Mouse (Mus musculus): Measurements from ENCODE around the gene Ddr2. TPM values are rescaled to one million over a fixed set of nuclear protein-coding genes. Genes with fewer than 3 reads are reported as not detected.
"Not testable (repeated sequence)": the region's sequence is repeated elsewhere in the genome, so short reads cannot be mapped to it uniquely, and the experiment has no call there.

Gene Ddr2
- polyA plus RNA-seq, 1 experiment from 2014 or later, result 15.6 TPM

- no peak overlapping the region for H3K27ac ChIP-seq (ENCODE audit: low read depth, low read length)
- H3K9ac ChIP-seq (ENCODE audit: low read depth, low read length), result no peak overlapping the region
- H3K4me3 ChIP-seq (ENCODE audit: low read depth, low read length), result no peak overlapping the region
- WGBS, result 62% methylated on average over 13 of the region's 13 CpGs
- H3K4me2 ChIP-seq (replicated peaks; ENCODE audit: low read depth), result no peak overlapping the region
- ATAC-seq, result no peak
- no peaks in the 10 kb centered on the region for H3K36me3 ChIP-seq (ENCODE audit: control insufficient read depth, insufficient read depth)
- no peak for TF ChIP-seq CTCF (IDR thresholded peaks at IDR 0.05; ENCODE audit: low read depth)
- H3K27me3 ChIP-seq (replicated peaks; ENCODE audit: control insufficient read depth, insufficient read depth, low read length), result no peaks in the 10 kb centered on the region
- no peaks in the 10 kb centered on the region for H3K4me1 ChIP-seq (replicated peaks; ENCODE audit: control insufficient read depth, insufficient read depth, low read length)
- no peaks in the 10 kb centered on the region for H3K9me3 ChIP-seq (ENCODE audit: control insufficient read depth)
Measured at GRCm38 (mm10) chr1:170008432-170009220, 101.9 kb downstream of the Ddr2 start.

GRCm38 (mm10) chr1:170006516-170006915 lies 104.0 kb downstream of the Ddr2 start:
- no peak overlapping the region for H3K27ac ChIP-seq (ENCODE audit: low read depth, low read length)
- H3K4me1 ChIP-seq (replicated peaks; ENCODE audit: control insufficient read depth, insufficient read depth, low read length), result no peaks in the 10 kb centered on the region
- no peak overlapping the region for H3K4me2 ChIP-seq (replicated peaks; ENCODE audit: low read depth)
- H3K9me3 ChIP-seq (ENCODE audit: control insufficient read depth), result no peaks in the 10 kb centered on the region
- no peak overlapping the region for H3K4me3 ChIP-seq (ENCODE audit: low read depth, low read length)
- no peaks in the 10 kb centered on the region for H3K36me3 ChIP-seq (ENCODE audit: control insufficient read depth, insufficient read depth)
- no peak overlapping the region for H3K9ac ChIP-seq (ENCODE audit: low read depth, low read length)
- TF ChIP-seq CTCF (IDR thresholded peaks at IDR 0.05; ENCODE audit: low read depth), result no peak
- 55% methylated on average over 5 of the region's 5 CpGs for WGBS
- no peak for ATAC-seq
- H3K27me3 ChIP-seq (replicated peaks; ENCODE audit: control insufficient read depth, insufficient read depth, low read length), result no peaks in the 10 kb centered on the region

GRCm38 (mm10) chr1:170005297-170005696 lies 105.3 kb downstream of the Ddr2 start:
- TF ChIP-seq CTCF (IDR thresholded peaks at IDR 0.05; ENCODE audit: low read depth), result no peak
- Histone ChIP-seq H3K27me3 (replicated peaks; ENCODE audit: control insufficient read depth, insufficient read depth, low read length) (no peaks in the 10 kb centered on the region), H3K27ac (ENCODE audit: low read depth, low read length) (no peak overlapping the region), H3K4me1 (replicated peaks; ENCODE audit: control insufficient read depth, insufficient read depth, low read length) (no peaks in the 10 kb centered on the region), H3K4me3 (ENCODE audit: low read depth, low read length) (no peak overlapping the region), H3K9me3 (ENCODE audit: control insufficient read depth) (no peaks in the 10 kb centered on the region), H3K9ac (ENCODE audit: low read depth, low read length) (no peak overlapping the region), H3K36me3 (ENCODE audit: control insufficient read depth, insufficient read depth) (no peaks in the 10 kb centered on the region), H3K4me2 (replicated peaks; ENCODE audit: low read depth) (no peak overlapping the region)
- no peak for ATAC-seq
- 77% methylated on average over 3 of the region's 3 CpGs for WGBS

- H3K9me3 ChIP-seq (ENCODE audit: control insufficient read depth); H3K27me3 ChIP-seq (replicated peaks; ENCODE audit: control insufficient read depth, insufficient read depth, low read length); ATAC-seq; H3K4me1 ChIP-seq (replicated peaks; ENCODE audit: control insufficient read depth, insufficient read depth, low read length); H3K36me3 ChIP-seq (ENCODE audit: control insufficient read depth, insufficient read depth); H3K4me2 ChIP-seq (replicated peaks; ENCODE audit: low read depth); H3K9ac ChIP-seq (ENCODE audit: low read depth, low read length); H3K4me3 ChIP-seq (ENCODE audit: low read depth, low read length); H3K27ac ChIP-seq (ENCODE audit: low read depth, low read length): not testable (repeated sequence)
- WGBS, result 90% methylated on average over 6 of the region's 6 CpGs
Measured at GRCm38 (mm10) chr1:169993901-169994300, 116.7 kb downstream of the Ddr2 start.

- H3K4me1 ChIP-seq (replicated peaks; ENCODE audit: control insufficient read depth, insufficient read depth, low read length), result no peaks in the 10 kb centered on the region
- no peak for ATAC-seq
Measured at GRCm38 (mm10) chr1:169986166-169986565, 124.4 kb downstream of the Ddr2 start.

GRCm38 (mm10) chr1:169977621-169978020 lies 132.9 kb downstream of the Ddr2 start:
- H3K27ac ChIP-seq (ENCODE audit: low read depth, low read length), result no peak overlapping the region
- no peak for ATAC-seq
- H3K4me1 ChIP-seq (replicated peaks; ENCODE audit: control insufficient read depth, insufficient read depth, low read length), result no peaks in the 10 kb centered on the region
- no peak overlapping the region for H3K9ac ChIP-seq (ENCODE audit: low read depth, low read length)
- H3K36me3 ChIP-seq (ENCODE audit: control insufficient read depth, insufficient read depth), result no peaks in the 10 kb centered on the region
- H3K9me3 ChIP-seq (ENCODE audit: control insufficient read depth), result no peaks in the 10 kb centered on the region
- WGBS, result 90% methylated on average over 4 of the region's 4 CpGs
- TF ChIP-seq CTCF (IDR thresholded peaks at IDR 0.05; ENCODE audit: low read depth), result no peak
- H3K4me3 ChIP-seq (ENCODE audit: low read depth, low read length), result no peak overlapping the region
- H3K4me2 ChIP-seq (replicated peaks; ENCODE audit: low read depth), result no peak overlapping the region
- H3K27me3 ChIP-seq (replicated peaks; ENCODE audit: control insufficient read depth, insufficient read depth, low read length), result no peaks in the 10 kb centered on the region

More at GRCm38 (mm10) chr1:169986166-169986565, 124.4 kb downstream of the Ddr2 start:
- Histone ChIP-seq H3K9me3 (ENCODE audit: control insufficient read depth) (no peaks in the 10 kb centered on the region), H3K4me2 (replicated peaks; ENCODE audit: low read depth) (no peak overlapping the region), H3K27me3 (replicated peaks; ENCODE audit: control insufficient read depth, insufficient read depth, low read length) (no peaks in the 10 kb centered on the region), H3K27ac (ENCODE audit: low read depth, low read length) (no peak overlapping the region), H3K36me3 (ENCODE audit: control insufficient read depth, insufficient read depth) (no peaks in the 10 kb centered on the region), H3K9ac (ENCODE audit: low read depth, low read length) (no peak overlapping the region), H3K4me3 (ENCODE audit: low read depth, low read length) (no peak overlapping the region)
- TF ChIP-seq CTCF (IDR thresholded peaks at IDR 0.05; ENCODE audit: low read depth), result no peak
- 59% methylated on average over 1 of the region's 1 CpGs for WGBS
